Mouse (Mus musculus): Measurements from ENCODE around the gene Osbpl3. TPM values are rescaled to one million over a fixed set of nuclear protein-coding genes. Genes with fewer than 3 reads are reported as not detected.

The Osbpl3 gene
- polyA plus RNA-seq, 1 experiment: not detected

- H3K4me3 ChIP-seq (replicated peaks): no peak overlapping the region
- no peaks in the 10 kb centered on the region for H3K36me3 ChIP-seq (ENCODE audit: control insufficient read depth)
- H3K4me1 ChIP-seq (ENCODE audit: control insufficient read depth): no peaks in the 10 kb centered on the region
- no peaks in the 10 kb centered on the region for H3K9me3 ChIP-seq (ENCODE audit: control insufficient read depth, low read length)
- no peaks in the 10 kb centered on the region for H3K27me3 ChIP-seq (ENCODE audit: control insufficient read depth)
- TF ChIP-seq GATA1 (IDR thresholded peaks at IDR 0.05; ENCODE audit: low read length): no peak
- TF ChIP-seq TAL1 (IDR thresholded peaks at IDR 0.05; ENCODE audit: low read length): no peak
These were observed 93.2 kb downstream of the Osbpl3 start for GRCm38 (mm10) chr6:50362704-50363261.

DNA sequence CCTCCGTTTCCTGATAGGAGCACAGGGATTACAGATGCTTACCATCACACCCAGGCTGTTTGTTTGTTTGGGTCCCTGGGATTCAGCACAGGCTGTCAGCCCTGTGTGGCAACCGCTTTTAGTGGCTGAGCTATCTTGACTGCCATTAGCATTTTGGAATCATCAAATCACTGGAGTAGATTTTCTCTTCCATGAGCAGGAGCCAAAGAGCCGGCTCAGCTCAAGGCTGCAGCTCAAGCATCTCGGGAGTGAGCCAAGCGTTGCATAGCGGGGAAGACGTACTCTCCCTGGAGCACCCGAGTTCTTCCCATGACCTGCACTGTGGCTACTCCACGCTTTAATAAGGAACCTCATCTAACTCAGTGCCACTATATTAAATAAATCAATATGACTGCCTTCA is 93.8 kb downstream of the Osbpl3 start:
- Histone ChIP-seq H3K4me1 (ENCODE audit: control insufficient read depth) (no peaks in the 10 kb centered on the region), H3K4me3 (replicated peaks) (no peak overlapping the region), H3K27me3 (ENCODE audit: control insufficient read depth) (no peaks in the 10 kb centered on the region), H3K36me3 (ENCODE audit: control insufficient read depth) (no peaks in the 10 kb centered on the region), H3K9me3 (ENCODE audit: control insufficient read depth, low read length) (no peaks in the 10 kb centered on the region)
- TF ChIP-seq GATA1 (IDR thresholded peaks at IDR 0.05; ENCODE audit: low read length) (no peak), TAL1 (IDR thresholded peaks at IDR 0.05; ENCODE audit: low read length) (no peak)

GRCm38 (mm10) chr6:50358104-50358679 is 97.8 kb downstream of the Osbpl3 start:
- TF ChIP-seq TAL1 (IDR thresholded peaks at IDR 0.05; ENCODE audit: low read length): no peak
- TF ChIP-seq GATA1 (IDR thresholded peaks at IDR 0.05; ENCODE audit: low read length): no peak
- H3K27me3 ChIP-seq (ENCODE audit: control insufficient read depth): no peaks in the 10 kb centered on the region
- no peaks in the 10 kb centered on the region for H3K36me3 ChIP-seq (ENCODE audit: control insufficient read depth)

GRCm38 (mm10) chr6:50354688-50355660 is 101.0 kb downstream of the Osbpl3 start:
- Histone ChIP-seq H3K4me1 (ENCODE audit: control insufficient read depth) (peaks cover 4% of the 10 kb centered on the region; the same call in 1 of the 2 replicates), H3K9me3 (ENCODE audit: control insufficient read depth, low read length) (no peaks in the 10 kb centered on the region), H3K4me3 (replicated peaks) (no peak overlapping the region), H3K36me3 (ENCODE audit: control insufficient read depth) (no peaks in the 10 kb centered on the region), H3K27me3 (ENCODE audit: control insufficient read depth) (no peaks in the 10 kb centered on the region)
- TF ChIP-seq TAL1 (IDR thresholded peaks at IDR 0.05; ENCODE audit: low read length) (no peak), GATA1 (IDR thresholded peaks at IDR 0.05; ENCODE audit: low read length) (no peak)

More at GRCm38 (mm10) chr6:50358104-50358679, 97.8 kb downstream of the Osbpl3 start:
- H3K9me3 ChIP-seq (ENCODE audit: control insufficient read depth, low read length): no peaks in the 10 kb centered on the region
- no peak overlapping the region for H3K4me3 ChIP-seq (replicated peaks)
- H3K4me1 ChIP-seq (ENCODE audit: control insufficient read depth): peaks cover 4% of the 10 kb centered on the region; the same call in 1 of the 2 replicates

- no peaks in the 10 kb centered on the region for H3K9me3 ChIP-seq (ENCODE audit: control insufficient read depth, low read length)
- H3K4me1 ChIP-seq (ENCODE audit: control insufficient read depth): peaks cover 4% of the 10 kb centered on the region; the same call in 1 of the 2 replicates
- H3K27me3 ChIP-seq (ENCODE audit: control insufficient read depth): no peaks in the 10 kb centered on the region
- TF ChIP-seq TAL1 (IDR thresholded peaks at IDR 0.05; ENCODE audit: low read length) (no peak), GATA1 (IDR thresholded peaks at IDR 0.05; ENCODE audit: low read length) (no peak)
- H3K4me3 ChIP-seq (replicated peaks): no peak overlapping the region
- H3K36me3 ChIP-seq (ENCODE audit: control insufficient read depth): no peaks in the 10 kb centered on the region
These were observed 103.2 kb downstream of the Osbpl3 start for GRCm38 (mm10) chr6:50352812-50353211.

DNA sequence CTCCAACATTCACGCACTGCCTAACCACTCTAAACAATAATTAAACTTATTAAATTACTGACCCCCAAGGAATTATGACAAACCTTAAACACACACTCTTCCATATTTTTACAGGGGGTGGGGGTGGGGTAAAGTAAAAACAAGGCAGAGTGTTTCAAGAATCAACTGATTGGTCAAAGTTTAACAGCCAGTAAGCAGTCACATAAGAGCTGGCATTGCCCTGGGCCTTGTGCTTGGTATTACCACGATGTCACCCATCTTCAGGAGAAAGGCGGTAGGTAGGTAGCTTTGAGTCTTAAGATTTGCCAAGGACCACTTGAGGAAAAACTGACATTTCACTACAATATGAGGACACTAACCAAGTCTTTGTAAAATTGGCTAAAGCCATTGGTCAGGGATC is 105.1 kb downstream of the Osbpl3 start:
- Histone ChIP-seq H3K36me3 (ENCODE audit: control insufficient read depth) (no peaks in the 10 kb centered on the region), H3K27me3 (ENCODE audit: control insufficient read depth) (no peaks in the 10 kb centered on the region), H3K4me3 (replicated peaks) (no peak overlapping the region), H3K4me1 (ENCODE audit: control insufficient read depth) (peaks cover 4% of the 10 kb centered on the region; the same call in 1 of the 2 replicates), H3K9me3 (ENCODE audit: control insufficient read depth, low read length) (no peaks in the 10 kb centered on the region)
- TF ChIP-seq TAL1 (IDR thresholded peaks at IDR 0.05; ENCODE audit: low read length) (no peak), GATA1 (IDR thresholded peaks at IDR 0.05; ENCODE audit: low read length) (no peak)

GRCm38 (mm10) chr6:50348619-50349018 is 107.4 kb downstream of the Osbpl3 start:
- H3K36me3 ChIP-seq (ENCODE audit: control insufficient read depth): no peaks in the 10 kb centered on the region
- no peaks in the 10 kb centered on the region for H3K4me1 ChIP-seq (ENCODE audit: control insufficient read depth)
- H3K9me3 ChIP-seq (ENCODE audit: control insufficient read depth, low read length): no peaks in the 10 kb centered on the region
- no peak overlapping the region for H3K4me3 ChIP-seq (replicated peaks)
- TF ChIP-seq TAL1 (IDR thresholded peaks at IDR 0.05; ENCODE audit: low read length) (no peak), GATA1 (IDR thresholded peaks at IDR 0.05; ENCODE audit: low read length) (no peak)
- H3K27me3 ChIP-seq (ENCODE audit: control insufficient read depth): no peaks in the 10 kb centered on the region

GRCm38 (mm10) chr6:50346204-50346603 is 109.8 kb downstream of the Osbpl3 start:
- Histone ChIP-seq H3K36me3 (ENCODE audit: control insufficient read depth) (no peaks in the 10 kb centered on the region), H3K27me3 (ENCODE audit: control insufficient read depth) (no peaks in the 10 kb centered on the region), H3K4me1 (ENCODE audit: control insufficient read depth) (no peaks in the 10 kb centered on the region), H3K4me3 (replicated peaks) (no peak overlapping the region), H3K9me3 (ENCODE audit: control insufficient read depth, low read length) (no peaks in the 10 kb centered on the region)
- no peak for TF ChIP-seq GATA1 (IDR thresholded peaks at IDR 0.05; ENCODE audit: low read length)
- no peak for TF ChIP-seq TAL1 (IDR thresholded peaks at IDR 0.05; ENCODE audit: low read length)
